Comparison of ENCODE assay signal across 31 mouse cellular contexts in genomic region chr11:5994212-5994611, GRCm38 (mm10). TPM values are rescaled to one million over a fixed set of nuclear protein-coding genes. Genes with fewer than 3 reads are reported as not detected.
DNase-seq lines count a peak whose midpoint lies in the region; ATAC-seq and TF ChIP-seq lines count a peak whose summit lies in the region.
"Had no signal": no experiment of that assay in that cellular context is flagged by ENCODE, and none has a peak within 500 bp of the region (broad histone marks: within the 10 kb centered on the region; RNA-seq: fewer than 3 reads in every experiment).

No protein-coding gene starts in this region.

- H3K36me3 ChIP-seq in forebrain, embryonic 12.5 days (replicated peaks): no peaks in the 10 kb centered on the region
- H3K36me3 ChIP-seq: embryonic facial prominence, embryonic 10.5 days; embryonic facial prominence, embryonic 15.5 days; heart, embryonic 10.5 days; heart, embryonic 15.5 days; hindbrain, embryonic 12.5 days; kidney, embryonic 15.5 days; limb, embryonic 12.5 days; liver, embryonic 15.5 days had no signal

- H3K4me1 ChIP-seq in cerebellum, adult 2 months (ENCODE audit: control insufficient read depth, insufficient read depth, low read length): peaks cover 78% of the 10 kb centered on the region
- H3K4me1 ChIP-seq in forebrain, embryonic 12.5 days: no peaks in the 10 kb centered on the region
- H3K4me1 ChIP-seq: embryonic facial prominence, embryonic 10.5 days; forebrain, embryonic 15.5 days; hindbrain, embryonic 12.5 days; kidney, embryonic 15.5 days; limb, embryonic 12.5 days; neural tube, embryonic 13.5 days had no signal

- DNase-seq in layer of hippocampus, adult 2 months (ENCODE audit: low spot score in 2 of 2): no peak
- no peak for DNase-seq in layer of hippocampus, postnatal 25 days (ENCODE audit: extremely low spot score in 1 of 2, low spot score in 1 of 2)
- peak; percentile 62 for DNase-seq in cerebellum, adult 11 months
- DNase-seq in cerebellum, adult 2 months: peak; percentile 76 to 83
- DNase-seq in cerebellum, postnatal 25 days: peak; percentile 77 to 79
- DNase-seq: adrenal gland, postnatal 14 days; gastrocnemius, postnatal 25 days; heart, adult 11 months; kidney, adult 18-20 months; kidney, postnatal 36 days; layer of hippocampus, postnatal 36 days; lung, embryonic 14.5 days; lung, postnatal 14 days; right cerebral cortex, postnatal 14 days had no signal

- peak overlapping the region; percentile 53; the same call in 1 of the 2 replicates for H3K27ac ChIP-seq in layer of hippocampus, adult 2 months
- peak overlapping the region; percentile 65 for H3K27ac ChIP-seq in cerebellum, adult 2 months (ENCODE audit: insufficient read depth, low read length)
- H3K27ac ChIP-seq in forebrain, embryonic 12.5 days: no peak overlapping the region
- H3K27ac ChIP-seq: embryonic facial prominence, embryonic 10.5 days; embryonic facial prominence, embryonic 15.5 days; forebrain, embryonic 15.5 days; heart, embryonic 10.5 days; heart, embryonic 15.5 days; hindbrain, embryonic 12.5 days; kidney, embryonic 15.5 days; limb, embryonic 12.5 days; liver, embryonic 15.5 days; neural tube, embryonic 13.5 days had no signal

- H3K9ac ChIP-seq in forebrain, embryonic 12.5 days: no peak overlapping the region
- H3K9ac ChIP-seq: embryonic facial prominence, embryonic 15.5 days; forebrain, embryonic 15.5 days; heart, embryonic 15.5 days; hindbrain, embryonic 12.5 days; kidney, embryonic 15.5 days; limb, embryonic 12.5 days; liver, embryonic 15.5 days; lung, embryonic 14.5 days; neural tube, embryonic 13.5 days had no signal

- TF ChIP-seq POLR2A in cerebellum, adult 2 months (IDR thresholded peaks at IDR 0.05; ENCODE audit: borderline replicate concordance, insufficient read depth, low read length): no peak

- no peak for TF ChIP-seq CTCF in layer of hippocampus, adult 2 months (conservative IDR thresholded peaks at IDR 0.05)
- no peak for TF ChIP-seq CTCF in cerebellum, adult 2 months (IDR thresholded peaks at IDR 0.05; ENCODE audit: borderline replicate concordance, insufficient read depth, low read depth, low read length)

- H3K4me3 ChIP-seq in layer of hippocampus, adult 2 months: no peak overlapping the region
- H3K4me3 ChIP-seq in cerebellum, adult 2 months (replicated peaks; ENCODE audit: insufficient read depth, low read depth, low read length): no peak overlapping the region
- no peak overlapping the region for H3K4me3 ChIP-seq in forebrain, embryonic 12.5 days (replicated peaks)
- H3K4me3 ChIP-seq: embryonic facial prominence, embryonic 10.5 days; embryonic facial prominence, embryonic 15.5 days; forebrain, embryonic 15.5 days; heart, embryonic 10.5 days; heart, embryonic 15.5 days; hindbrain, embryonic 12.5 days; kidney, embryonic 15.5 days; limb, embryonic 12.5 days; liver, embryonic 15.5 days; myocyte; neural tube, embryonic 13.5 days had no signal

- H3K4me2 ChIP-seq in forebrain, embryonic 12.5 days: no peak overlapping the region
- H3K4me2 ChIP-seq: embryonic facial prominence, embryonic 15.5 days; forebrain, embryonic 15.5 days; heart, embryonic 15.5 days; hindbrain, embryonic 12.5 days; kidney, embryonic 15.5 days; limb, embryonic 12.5 days; liver, embryonic 15.5 days; lung, embryonic 14.5 days; midbrain, embryonic 11.5 days; neural tube, embryonic 13.5 days had no signal

- no peak for ATAC-seq in forebrain, embryonic 12.5 days (ENCODE audit: low FRiP score)
- no peak for ATAC-seq in erythroblast, adult 5-6 weeks (replicated peaks; ENCODE audit: low FRiP score, poor library complexity, severe bottlenecking)
- ATAC-seq: CD4-positive, CD25-positive, alpha-beta regulatory T cell, adult 4 months; forebrain, embryonic 15.5 days; inflammation-experienced regulatory T-cells, adult 6 months; midbrain, embryonic 16.5 days had no signal

- H3K27me3 ChIP-seq in cerebellum, adult 2 months (ENCODE audit: control insufficient read depth, insufficient read depth, low read length): no peaks in the 10 kb centered on the region
- no peaks in the 10 kb centered on the region for H3K27me3 ChIP-seq in forebrain, embryonic 12.5 days
- H3K27me3 ChIP-seq: embryonic facial prominence, embryonic 15.5 days; forebrain, embryonic 15.5 days; heart, embryonic 15.5 days; kidney, embryonic 15.5 days; liver, embryonic 15.5 days; neural tube, embryonic 13.5 days had no signal

- no peaks in the 10 kb centered on the region for H3K9me3 ChIP-seq in forebrain, embryonic 12.5 days
- H3K9me3 ChIP-seq: embryonic facial prominence, embryonic 10.5 days; embryonic facial prominence, embryonic 15.5 days; forebrain, embryonic 15.5 days; heart, embryonic 10.5 days; heart, embryonic 15.5 days; hindbrain, embryonic 12.5 days; kidney, embryonic 15.5 days; limb, embryonic 12.5 days; liver, embryonic 15.5 days; neural tube, embryonic 13.5 days had no signal

- WGBS in cerebellum, adult 2 months: 17% methylated on average over 5 of the region's 5 CpGs
- WGBS in forebrain, embryonic 12.5 days: 93% methylated on average over 5 of the region's 5 CpGs

RNA-seq across cellular contexts. Expression of gene Ykt6, which starts 38.7 kb away (rescaled TPM):
- 10 to 100 TPM; 63.4 to 71.4 TPM for total RNA-seq in layer of hippocampus, adult 2 months (2021)
- total RNA-seq in layer of hippocampus, postnatal 25 days (2021): 10 to 100 TPM; 70.2 to 73.0 TPM
- 54.2 and 54.9 TPM in 2 replicates for polyA plus RNA-seq in cerebellum, adult 2 months (2012; rRNA removed)
- polyA plus RNA-seq in forebrain, embryonic 12.5 days (2016; fragmentation: Nextera tagmentation; extraction: Ambion mirVana): 58.4 and 59.8 TPM in 2 replicates
- total RNA-seq in erythroblast, adult 5-6 weeks (2015; ENCODE audit: low replicate concordance): 9.8 and 11.3 TPM in 2 replicates
- 6.8 and 22.3 TPM in 2 replicates for total RNA-seq in erythroblast, adult 5-6 weeks (2017; ENCODE audit: low replicate concordance)

RNA-seq across cellular contexts. Expression of gene Gck, which starts 44.3 kb away (rescaled TPM):
- 1 to 10 TPM; 2.4 to 3.3 TPM for total RNA-seq in layer of hippocampus, adult 2 months (2021)
- 1 to 10 TPM; 1.8 to 3.9 TPM for total RNA-seq in layer of hippocampus, postnatal 25 days (2021)
- polyA plus RNA-seq in cerebellum, adult 2 months (2012; rRNA removed): 0.74 and 1.1 TPM in 2 replicates
- 2.9 and 3.5 TPM in 2 replicates for polyA plus RNA-seq in forebrain, embryonic 12.5 days (2016; fragmentation: Nextera tagmentation; extraction: Ambion mirVana)
- not detected in 2 replicates for total RNA-seq in erythroblast, adult 5-6 weeks (2015; ENCODE audit: low replicate concordance)
- total RNA-seq in erythroblast, adult 5-6 weeks (2017; ENCODE audit: low replicate concordance): not detected in 2 replicates
- polyA plus RNA-seq: CD4-positive, CD25-positive, alpha-beta regulatory T cell, adult 4 months; inflammation-experienced regulatory T-cells, adult 6 months had no signal

Comparison
In these comparisons a context has a peak if more than half of its experiments do, and no peak if none do; other contexts are left out.
1. DNase-seq: peak in cerebellum, adult 11 months (single experiment), cerebellum, adult 2 months (2 of 2) and cerebellum, postnatal 25 days (2 of 2); none in layer of hippocampus, adult 2 months (0 of 2) and layer of hippocampus, postnatal 25 days (0 of 2).